Mouse (Mus musculus): ENCODE measurements around the gene Sorbs2.

The Sorbs2 gene

DNA sequence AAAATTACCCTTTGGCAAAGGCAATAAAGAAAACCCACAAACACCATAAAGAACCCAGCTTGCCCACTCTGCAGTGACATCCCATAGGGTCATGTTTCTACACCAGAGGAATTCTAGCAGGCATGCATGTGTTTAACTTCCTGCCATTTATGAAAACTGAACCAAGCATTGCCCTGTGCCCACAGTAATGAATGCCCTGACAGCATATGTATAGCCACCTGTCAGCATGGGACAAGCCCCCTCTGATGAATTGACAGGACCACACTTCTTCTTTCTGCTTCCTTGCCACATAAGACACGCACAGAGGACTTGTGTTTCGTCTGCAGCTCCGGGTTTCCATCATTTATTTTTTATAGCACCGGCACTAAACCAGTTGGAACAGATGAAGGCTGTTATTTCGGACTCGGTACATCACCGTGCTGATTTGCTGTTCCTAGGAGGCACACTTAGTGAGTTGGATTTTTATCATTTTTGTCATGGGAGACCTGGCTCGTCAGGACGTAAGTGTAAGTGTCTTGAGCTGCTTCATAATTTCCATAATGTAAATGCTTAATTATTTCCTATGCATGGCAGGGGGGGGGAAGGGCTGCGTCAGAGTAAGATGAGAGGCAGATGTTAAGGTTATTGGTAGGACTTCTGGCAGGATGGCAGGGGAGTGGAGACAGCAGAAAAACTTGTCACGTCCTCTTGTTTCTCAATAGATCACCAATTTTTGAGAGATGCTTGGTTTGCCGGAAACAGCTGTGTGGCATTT, 180.5 kb downstream of the Sorbs2 start:
- DNase-seq = no peak

DNA sequence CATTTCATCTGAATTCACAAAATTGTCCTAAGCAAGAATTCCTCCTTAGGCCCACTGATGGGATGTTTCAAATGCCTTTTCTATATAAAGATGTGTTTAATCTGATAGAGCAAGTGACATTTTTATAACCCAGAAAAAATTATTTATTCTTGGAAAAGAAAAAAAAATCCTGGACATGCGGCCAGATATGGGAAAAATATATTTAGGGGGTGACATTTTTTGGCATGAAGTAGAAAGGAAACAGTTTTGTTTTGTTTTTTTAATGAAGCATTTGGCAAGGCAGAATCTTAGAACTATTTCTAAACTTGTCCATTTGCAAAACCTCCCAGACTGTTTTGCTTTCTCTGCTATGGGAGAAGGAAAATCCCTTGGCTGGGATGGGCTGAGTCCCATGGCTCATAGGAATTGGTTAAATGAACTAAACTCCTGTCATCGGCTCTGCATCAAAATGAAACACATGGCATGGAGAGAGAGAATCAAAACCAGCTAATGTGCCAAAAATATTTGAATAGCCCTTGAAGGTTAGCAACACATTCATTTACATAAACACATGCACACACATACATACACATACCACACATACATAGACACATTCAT, 182.1 kb downstream of the Sorbs2 start:
- no peak for DNase-seq

DNA sequence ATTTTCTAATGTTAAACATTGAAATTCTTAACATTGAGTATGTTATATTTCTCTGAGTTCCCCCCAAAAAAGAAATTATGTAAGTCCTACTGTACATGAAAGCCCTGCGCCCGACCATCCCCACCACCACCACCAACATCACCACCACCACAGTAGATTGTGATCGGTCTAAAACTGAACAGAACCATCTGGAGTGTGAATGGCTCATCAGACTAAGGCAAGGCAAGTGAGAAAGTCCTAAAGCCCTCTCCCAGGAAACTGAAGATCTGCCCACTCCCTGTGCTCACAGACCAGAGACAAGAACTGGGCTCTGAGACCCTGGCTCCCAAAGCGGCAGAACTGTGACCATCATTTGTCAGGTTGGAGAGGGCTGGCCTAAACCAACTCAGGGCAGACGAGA, 192.5 kb downstream of the Sorbs2 start:
- no peak for DNase-seq

DNA sequence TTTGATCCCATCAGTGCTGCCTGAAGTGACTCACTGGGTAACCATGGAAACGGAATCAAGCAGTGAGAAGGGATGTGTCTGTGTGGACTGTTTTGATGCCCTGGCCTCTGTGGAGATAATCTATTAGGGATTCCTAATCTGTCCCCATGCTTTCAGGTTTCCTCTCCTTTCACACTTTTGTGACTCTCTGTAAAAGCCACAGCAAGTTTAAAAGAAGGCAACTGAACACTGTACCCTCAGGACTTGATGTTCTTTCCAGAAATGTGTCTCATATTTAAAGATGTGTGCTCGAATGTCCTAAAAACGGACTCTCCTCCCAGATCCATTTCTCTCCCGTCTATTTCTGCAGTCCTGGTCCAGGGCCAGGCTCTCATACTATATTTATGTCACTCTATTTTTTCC, 196.1 kb downstream of the Sorbs2 start:
- no peak for DNase-seq

DNA sequence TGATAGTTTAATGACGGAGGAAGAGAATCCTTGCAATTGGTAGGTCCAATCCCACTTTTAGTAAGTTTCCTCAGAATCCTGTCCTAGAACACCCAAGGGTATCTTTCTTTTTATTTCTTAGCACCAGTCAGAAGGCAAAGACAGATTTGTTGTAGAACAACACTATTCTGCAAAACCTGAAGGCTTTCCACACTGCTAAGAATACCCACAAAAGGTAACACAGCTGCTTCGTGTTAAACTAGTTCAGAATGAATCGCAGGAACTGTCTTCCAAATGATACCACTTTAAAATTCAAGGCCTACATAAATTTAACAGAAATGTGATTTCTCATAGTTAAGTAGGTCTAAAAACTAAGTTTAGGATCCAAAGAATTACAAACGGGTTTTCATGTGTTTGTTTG, 201.5 kb downstream of the Sorbs2 start:
- no peak for DNase-seq

DNA sequence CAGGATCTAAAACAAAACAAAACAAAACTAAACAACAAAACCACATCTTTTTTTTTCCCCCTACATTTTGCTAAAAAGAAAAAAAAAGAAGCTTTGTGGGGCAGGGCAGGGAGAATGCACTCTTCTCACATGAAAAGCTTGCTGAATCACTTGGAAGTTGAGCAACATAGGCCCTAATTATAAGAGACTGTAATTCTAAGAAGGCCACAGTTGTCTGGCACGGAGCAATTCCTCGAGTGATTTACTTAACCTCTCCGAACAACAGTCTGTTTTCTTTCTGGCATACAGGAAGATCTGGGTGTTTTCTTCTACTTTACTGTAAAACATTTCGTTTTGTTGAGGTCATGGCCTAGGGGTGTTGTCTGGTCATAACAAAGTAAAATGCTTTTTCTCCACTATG, 202.1 kb downstream of the Sorbs2 start:
- no peak for DNase-seq

DNA sequence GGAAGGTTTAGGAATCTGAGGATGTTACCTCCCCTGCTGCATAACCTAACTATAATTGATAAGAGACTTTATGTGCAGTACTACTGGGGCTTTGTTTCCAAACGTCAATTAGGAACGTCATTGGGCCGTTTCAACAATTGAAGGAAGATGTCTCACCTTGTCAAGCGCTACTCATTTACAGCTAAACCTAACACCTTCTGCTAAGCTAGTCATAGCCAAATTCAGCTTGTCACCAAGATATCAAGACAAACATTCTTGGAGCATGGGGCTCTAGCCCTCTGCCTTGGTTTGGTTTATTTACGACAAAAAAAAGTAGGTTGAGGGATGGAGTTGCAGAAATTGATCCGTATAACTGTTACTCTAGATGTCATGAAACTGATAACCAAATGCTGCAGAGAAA, 205.0 kb downstream of the Sorbs2 start:
- no peak for DNase-seq

DNA sequence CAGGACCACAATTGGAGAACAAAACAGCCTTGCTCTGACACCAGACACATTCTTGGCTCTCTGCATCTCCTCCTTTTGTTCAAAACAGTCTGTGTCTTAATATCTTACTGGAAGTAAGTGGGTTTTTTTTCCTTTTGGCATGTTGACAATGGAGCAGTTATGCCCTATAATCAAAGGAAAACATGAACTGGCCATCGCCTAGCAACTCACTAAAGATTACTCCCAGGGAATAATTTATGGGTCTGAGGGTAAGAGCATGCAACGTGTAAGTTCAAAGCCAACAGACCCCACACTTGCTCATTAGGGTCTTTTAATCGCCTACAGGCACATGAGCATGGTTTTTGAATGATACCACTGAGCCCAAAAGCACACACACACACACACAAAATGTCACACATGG, 207.2 kb downstream of the Sorbs2 start:
- no peak for DNase-seq

DNA sequence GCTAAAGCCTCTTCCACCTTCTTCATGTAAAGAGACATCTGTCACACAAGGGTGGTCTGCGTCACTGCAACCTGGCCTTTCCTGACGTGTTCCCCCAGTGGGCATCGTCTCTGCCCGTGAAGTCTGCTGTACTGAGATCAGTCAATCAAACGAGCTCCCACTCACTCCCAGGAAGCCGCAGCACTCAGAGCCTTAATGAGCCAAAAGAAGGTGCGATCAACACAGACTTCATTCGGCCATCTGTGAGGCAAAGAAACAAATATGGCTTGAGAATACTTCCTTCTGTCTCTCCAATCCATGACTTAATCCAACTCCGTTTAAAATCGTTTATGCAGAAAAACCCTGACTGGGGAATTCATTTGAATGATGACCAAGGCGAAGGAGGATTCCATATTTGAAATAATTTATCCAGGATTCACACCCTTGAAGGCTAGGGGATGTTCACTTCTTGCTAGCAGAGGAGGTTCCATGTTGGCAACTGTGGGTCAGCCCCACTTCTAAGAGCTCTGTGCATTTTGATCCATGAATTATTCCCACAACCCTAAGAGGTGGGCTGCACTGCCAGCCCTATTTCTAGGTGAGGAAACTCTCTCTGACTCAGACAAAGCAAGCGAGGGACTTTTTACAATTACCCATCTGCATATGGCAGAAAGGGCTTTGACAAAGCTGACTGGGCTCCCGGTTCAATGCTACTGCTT, 207.9 kb downstream of the Sorbs2 start:
- DNase-seq = no peak

DNA sequence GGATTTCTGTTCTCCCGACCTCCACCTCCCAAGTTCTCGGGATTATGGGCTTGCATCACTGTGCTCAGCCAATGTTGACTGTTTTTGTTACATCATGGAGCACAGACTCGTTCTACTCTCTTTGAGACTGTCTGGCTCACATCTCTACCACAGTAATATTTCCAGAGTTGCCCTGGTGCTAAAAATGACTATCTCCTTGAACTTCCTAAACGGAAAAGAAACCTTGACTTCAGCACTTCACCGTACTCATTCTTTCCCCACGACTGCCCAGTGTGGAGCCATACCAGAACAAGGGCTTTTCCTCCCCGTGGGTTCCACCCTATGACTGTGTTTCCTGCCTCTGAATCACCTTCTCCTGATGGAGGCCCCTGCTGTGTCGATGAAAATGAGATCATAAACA, 212.2 kb downstream of the Sorbs2 start:
- DNase-seq = no peak

DNA sequence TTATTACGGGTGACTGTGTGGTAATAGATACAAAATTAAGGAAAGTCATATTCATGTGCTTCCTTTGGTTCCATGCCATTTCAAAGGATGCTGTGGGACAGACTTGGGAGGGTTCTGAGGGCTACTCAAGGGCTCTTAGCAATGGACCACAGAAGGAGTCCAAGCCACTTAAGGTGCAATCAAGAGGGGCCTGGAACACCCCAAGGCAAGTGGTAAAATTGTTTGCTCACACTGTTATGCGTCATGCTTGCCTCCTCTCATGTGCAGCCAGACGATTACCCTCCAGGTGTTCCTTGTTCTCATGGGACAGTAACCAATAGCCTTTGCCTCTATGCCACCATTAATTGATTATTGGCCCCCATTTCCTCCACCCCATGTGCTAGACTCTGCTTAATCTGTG, 216.6 kb downstream of the Sorbs2 start:
- no peak for DNase-seq

DNA sequence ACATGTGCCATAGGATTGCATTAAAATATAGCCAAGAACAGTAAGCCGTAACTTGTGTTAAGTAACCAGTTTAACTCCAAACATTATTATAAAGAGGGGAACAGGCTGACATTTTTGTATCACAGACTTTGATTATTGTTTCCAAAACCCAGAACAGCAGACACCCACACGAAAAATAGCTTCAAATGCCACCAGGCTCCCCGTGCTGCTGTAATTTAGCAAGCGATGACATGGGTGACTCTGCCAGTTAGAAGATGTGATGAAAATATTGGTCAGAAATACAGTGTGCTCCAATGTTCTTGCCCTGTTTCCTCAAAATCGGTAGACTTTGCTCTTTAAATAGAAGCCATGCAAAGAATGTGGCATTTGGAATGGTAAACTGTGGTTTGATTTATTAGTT, 217.7 kb downstream of the Sorbs2 start:
- DNase-seq = no peak

DNA sequence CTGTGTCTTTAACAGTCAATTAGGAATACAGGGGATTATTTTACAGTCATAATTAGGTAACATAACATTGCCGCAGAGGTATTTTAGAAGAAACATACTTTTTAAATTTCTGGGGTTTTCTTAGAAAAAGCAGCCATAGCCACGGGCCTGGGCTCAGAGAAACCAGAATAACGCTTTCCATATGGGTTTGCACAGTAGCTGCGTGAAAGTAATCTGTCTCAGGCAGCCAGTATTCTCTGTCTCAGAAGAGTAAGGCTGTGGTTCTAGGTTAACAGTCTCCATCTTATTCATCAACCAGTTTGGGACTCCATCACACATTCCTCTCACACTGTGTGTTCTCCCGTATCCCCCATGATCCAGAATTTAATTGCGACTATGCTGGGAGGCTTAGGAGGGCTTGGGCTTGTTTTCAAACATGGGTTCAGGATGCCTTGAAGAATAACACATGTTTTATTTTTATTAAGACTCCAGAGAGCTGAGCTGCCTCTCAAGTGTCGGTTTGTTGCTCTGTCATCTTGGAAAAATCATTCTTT, 222.3 kb downstream of the Sorbs2 start:
- no peak for DNase-seq

DNA sequence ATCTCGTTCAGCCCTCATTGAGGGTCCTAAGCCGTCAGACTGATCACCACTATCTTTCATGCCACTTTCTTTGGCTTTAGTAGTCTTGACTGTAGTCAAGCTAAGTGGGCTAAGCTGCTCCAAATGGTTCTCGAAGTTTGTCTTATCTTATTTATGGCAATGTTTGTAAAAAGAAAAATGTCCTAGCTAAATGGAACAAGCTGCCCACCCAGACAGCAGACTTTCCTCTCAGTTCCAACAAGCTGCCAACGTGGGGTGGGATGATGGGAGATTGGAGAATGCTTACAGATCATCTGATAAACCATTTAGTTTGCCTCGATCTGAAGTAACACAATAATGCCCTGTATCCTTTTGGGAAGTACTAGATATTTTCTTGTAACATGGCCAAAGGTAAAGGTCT, 223.2 kb downstream of the Sorbs2 start:
- no peak for DNase-seq

DNA sequence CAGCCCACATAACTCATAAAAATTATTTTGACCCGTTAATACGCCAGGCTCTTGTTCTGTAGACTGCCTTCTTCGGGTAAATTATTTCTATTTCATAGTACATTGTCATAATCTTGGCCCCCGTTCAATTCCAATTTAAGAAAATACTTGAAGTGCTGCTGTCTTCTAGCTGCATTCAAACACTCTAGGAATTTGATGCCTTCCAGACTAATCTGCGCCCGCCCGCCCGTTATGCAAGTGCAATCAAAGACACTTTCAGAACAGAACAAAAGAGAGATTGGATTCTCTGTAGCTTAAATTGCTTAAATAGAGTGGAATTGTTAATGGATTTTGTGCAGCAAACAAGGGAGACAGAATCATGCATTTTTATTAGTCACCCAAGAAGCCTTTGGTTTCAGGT, 226.5 kb downstream of the Sorbs2 start:
- DNase-seq = no peak

DNA sequence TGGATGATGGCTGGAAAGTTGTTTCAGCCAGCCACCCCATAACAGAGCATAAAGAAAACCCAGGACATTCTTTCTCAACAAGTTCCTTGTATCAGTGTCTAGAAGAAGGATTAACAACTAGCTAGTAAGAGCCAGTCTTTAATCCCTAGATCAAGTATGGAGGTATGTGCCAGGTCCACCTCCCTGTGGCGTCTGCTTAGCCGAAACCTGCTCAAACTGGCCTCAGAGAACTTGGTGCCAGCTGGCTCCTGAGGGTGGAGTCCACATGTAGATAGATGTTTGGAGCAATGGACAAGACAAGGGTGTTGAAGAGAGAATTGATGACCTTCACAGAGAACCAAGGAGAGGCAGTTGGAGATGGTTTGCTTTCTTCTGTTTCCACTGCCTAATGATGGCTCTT, 229.7 kb downstream of the Sorbs2 start:
- DNase-seq = no peak

DNA sequence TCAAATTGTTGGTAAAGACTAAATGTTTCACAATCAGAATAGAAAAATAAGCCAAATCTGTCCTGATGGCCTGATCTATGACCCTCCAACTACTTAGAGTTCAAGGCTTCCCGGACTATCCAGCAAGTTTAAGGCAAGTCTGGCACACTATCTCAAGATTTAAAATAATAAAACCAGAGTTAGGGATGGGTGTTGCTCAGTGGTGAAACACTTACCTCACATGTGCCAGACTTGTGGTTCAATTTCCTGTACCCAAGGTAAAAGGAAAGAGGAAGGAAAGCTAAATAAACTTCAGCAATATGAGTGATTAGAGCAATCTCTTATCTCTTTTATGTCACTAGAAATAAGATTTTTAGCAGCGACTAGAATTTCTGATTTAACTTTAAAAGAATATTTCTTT, 235.7 kb downstream of the Sorbs2 start:
- DNase-seq = no peak

DNA sequence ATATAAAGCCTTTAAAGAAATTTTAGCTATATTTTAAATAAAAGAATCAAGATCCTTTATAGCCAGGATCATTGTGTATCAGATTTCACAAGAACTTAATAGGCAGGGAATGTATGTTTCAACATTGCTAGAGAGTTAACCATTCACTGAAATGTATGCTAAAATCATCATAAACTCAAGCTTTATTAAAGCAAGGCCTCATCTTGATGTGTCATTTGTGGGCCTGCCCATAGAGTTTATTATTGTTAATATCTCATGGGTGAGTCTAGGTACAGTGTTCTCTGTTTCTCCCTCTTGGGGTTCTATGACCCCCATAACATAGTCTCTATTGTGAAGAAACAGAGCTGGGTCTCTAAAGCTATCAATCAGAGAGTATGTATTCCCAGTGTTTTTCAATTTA, 236.2 kb downstream of the Sorbs2 start:
- DNase-seq = no peak

DNA sequence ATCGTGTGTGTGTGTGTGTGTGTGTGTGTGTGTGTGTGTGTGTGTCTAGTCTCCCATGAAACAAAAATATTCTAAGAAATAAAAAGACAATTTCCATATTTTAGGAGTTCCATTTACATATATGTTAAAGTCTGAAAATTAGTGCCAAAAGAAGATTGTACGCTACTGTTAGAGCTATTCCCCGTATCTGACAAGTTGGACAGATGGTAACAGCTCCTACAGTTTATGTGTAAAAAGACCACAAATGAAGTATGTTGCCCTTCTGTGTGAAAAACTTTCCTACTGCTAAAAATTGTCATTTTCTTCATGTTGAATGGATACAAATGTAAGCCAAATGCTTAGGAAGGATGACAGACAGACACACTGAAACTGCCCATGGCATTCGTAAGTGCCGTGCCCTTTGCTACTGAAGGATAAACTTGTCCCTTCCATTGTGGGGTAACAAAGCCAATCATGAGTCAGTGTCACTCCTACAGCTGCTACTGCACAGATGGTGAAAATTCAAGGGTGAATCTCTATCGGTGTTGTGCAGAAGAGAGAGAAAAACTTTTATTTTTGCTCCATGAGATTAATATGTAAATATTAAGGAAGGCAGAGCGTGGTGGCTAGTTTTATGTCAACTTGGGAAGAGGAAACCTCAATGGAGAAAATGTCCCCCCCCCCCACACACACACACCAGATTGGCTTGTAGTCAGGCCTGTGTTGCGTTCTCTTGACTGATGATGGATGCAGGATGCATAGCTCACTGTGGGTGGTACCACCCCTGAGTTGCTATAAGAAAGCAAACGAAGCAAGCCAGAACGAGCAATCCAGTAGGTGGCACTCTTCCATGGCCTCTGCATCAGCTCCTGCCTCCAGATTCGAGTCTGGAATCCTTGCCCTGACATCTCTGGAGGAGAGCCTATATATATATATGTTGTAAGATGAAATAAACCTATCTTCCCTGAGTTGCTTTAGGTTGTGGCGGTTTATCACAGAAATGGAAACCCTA, 244.2 kb downstream of the Sorbs2 start:
- no peak for DNase-seq

DNA sequence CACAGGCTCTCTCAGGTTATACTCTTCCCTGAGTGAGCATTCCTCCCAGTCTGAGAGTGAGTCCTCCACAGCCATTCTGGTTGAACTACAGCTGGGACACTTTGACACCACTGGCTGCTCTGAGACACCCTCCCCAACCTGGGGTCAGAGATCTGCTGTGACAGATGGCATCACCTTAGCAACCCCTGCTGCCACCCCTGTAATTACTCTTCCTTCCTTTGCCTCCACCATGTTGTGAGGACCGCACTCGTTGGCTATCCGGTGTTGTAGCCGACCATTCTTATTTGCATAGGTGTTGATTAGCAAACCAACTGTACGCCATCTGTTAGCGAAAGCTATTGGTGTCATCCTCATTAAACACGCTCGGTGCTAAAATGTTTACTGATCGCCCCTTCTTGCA, 247.9 kb downstream of the Sorbs2 start:
- no peak for DNase-seq

DNA sequence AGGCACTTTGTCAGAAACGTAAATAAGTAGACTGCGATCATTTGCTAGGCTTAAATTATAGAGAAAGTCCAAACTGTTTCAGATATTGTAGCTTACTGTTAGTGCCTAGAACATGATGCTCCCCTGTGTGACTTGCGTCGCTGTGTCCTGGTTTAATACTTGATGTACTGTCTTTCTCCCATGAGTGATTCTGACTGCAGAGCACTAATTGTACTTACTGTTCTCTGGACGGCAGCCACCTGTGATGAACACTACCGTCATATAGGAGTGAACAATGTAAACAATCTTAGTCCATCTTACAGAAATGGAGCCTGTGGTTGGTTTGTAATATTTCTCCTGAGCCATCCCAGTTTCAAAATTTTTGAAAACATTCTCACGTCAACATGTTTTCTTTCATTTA, 248.4 kb downstream of the Sorbs2 start:
- DNase-seq = no peak

DNA sequence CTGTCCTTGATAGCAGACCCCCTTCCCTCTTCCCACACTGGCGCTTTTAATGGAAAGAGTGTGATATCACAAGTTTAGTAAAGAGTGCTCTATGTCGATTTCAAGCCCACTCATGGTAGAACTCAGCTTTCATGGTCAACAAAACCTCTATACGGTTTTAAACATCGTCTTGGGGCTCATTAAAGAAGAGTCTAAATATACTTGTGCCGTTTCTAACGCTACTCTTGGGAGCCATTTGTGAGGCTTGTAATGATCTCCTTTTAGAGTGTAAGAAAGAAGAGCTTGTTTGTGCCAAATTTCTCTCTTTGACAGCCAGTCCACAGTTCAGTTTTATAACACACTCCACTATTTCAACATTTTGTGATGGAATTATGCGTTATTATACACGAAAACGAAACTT, 253.0 kb downstream of the Sorbs2 start:
- DNase-seq = no peak

DNA sequence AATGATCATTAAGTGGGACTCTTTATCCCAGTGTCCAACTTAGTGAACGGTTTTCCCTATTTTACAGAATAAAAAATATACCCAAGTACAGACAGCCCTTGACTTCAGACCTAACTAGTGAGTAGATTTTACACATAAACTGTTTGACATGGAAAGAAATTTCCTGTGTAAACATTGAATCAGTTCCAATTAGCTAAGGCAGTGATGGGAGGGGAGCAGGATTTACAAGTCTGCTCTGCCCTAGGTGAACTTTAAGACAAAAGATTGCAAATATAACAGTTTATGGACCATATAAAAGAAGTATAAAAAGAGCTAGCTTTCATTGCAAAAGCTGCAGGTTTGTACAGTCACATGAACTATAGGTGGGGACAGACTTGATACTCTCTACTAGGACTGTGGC, 253.5 kb downstream of the Sorbs2 start:
- DNase-seq = no peak
